Mouse (Mus musculus) cortical plate, adult 2 months (tissue): ENCODE results near the gene Sec22b. TPM values are rescaled to one million over a fixed set of nuclear protein-coding genes. Genes with fewer than 3 reads are reported as not detected.

Experiments
- H3K27ac ChIP-seq: fragments of 200-500 bp; 2 replicates; pipeline ENCODE4 v1.5.1; 2012; ENCODE audit warnings: low read length, control low read depth, inconsistent platforms; ENCODE audit not compliant: insufficient read depth
- H3K4me1 ChIP-seq: fragments of 200-500 bp; 2 replicates; pipeline ENCODE4 v1.6.1; 2011; ENCODE audit warnings: low read length; ENCODE audit not compliant: control insufficient read depth, insufficient read depth
- H3K4me3 ChIP-seq: fragments of 200-500 bp; 2 replicates; pipeline ENCODE4 v1.5.1; 2011; ENCODE audit warnings: mild to moderate bottlenecking, low read length, control low read depth; ENCODE audit not compliant: insufficient read depth
- CTCF ChIP-seq: fragments of 200-500 bp; IDR thresholded peaks from 2 replicates; pipeline ENCODE4 v1.5.1; 2011; ENCODE audit warnings: mild to moderate bottlenecking, control low read depth, low read length; ENCODE audit not compliant: insufficient read depth; ENCODE audit errors: extremely low read depth
- POLR2A ChIP-seq: fragments of 200-500 bp; IDR thresholded peaks from 2 replicates; pipeline ENCODE4 v1.6.1; 2011; ENCODE audit warnings: mild to moderate bottlenecking, low read length, control low read depth; ENCODE audit not compliant: insufficient read depth; ENCODE audit errors: extremely low read depth
- polyA plus RNA-seq: library from polyadenylated mRNA; depleted of rRNA; stranded (reverse); fragments of >200 nt; gene quantifications from 2 replicates; pipeline ENCODE4 v1.2.3, GENCODE M21; 2012; rRNA removed

The Sec22b gene
- polyA plus RNA-seq, 1 experiment, result 64.5 TPM

DNA sequence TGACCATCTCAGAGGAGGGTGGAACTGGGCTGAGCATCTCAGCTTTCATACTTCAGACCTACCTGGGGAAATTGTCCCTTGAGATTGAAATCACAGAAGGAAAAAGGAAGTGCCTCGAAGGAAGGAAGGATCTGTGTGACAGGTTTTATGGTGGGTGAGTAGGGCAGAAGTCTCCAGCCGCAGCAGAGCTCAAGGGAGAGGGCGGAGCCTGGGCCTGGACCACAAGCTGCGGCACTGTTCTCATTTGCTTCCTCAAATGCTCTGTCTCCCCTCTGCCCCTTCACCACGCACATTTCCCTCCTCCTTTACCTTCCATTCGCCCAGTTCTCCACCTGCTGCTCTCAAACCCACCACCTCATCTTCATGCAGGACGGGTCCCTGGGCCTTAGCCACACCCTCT, 70.1 kb downstream of the Sec22b start:
- Histone ChIP-seq H3K27ac (no peak overlapping the region), H3K4me1 (no peaks in the 10 kb centered on the region), H3K4me3 (no peak overlapping the region)
- TF ChIP-seq CTCF (no peak), POLR2A (no peak)

- Histone ChIP-seq H3K4me3 (no peak overlapping the region), H3K4me1 (no peaks in the 10 kb centered on the region), H3K27ac (no peak overlapping the region)
- no peak for TF ChIP-seq POLR2A
Observed at GRCm38 (mm10) chr3:97972200-97972599, 71.2 kb downstream of the Sec22b start.

GRCm38 (mm10) chr3:97972707-97973106, 71.7 kb downstream of the Sec22b start:
- Histone ChIP-seq H3K4me1 (no peaks in the 10 kb centered on the region), H3K27ac (no peak overlapping the region), H3K4me3 (no peak overlapping the region)
- TF ChIP-seq POLR2A (no peak), CTCF (no peak)

Other genes starting within 250 kb of the Sec22b start
- 33.2 and 33.8 TPM in 2 replicates for gene Prkab2, start 243.0 kb upstream of the Sec22b start, polyA plus RNA-seq
- gene Gm17651, start 226.5 kb upstream of the Sec22b start, polyA plus RNA-seq, result not detected in 2 replicates
- gene Pde4dip, start 12.5 kb upstream of the Sec22b start, polyA plus RNA-seq, result 99.2 and 103 TPM in 2 replicates
- 6.2 and 6.5 TPM in 2 replicates for gene Notch2, start 112.3 kb downstream of the Sec22b start, polyA plus RNA-seq